Mouse (Mus musculus) megakaryocyte-erythroid progenitor cell, adult 5-6 weeks (primary cell): ENCODE data around the gene Slc30a3. TPM values are rescaled to one million over a fixed set of nuclear protein-coding genes. Genes with fewer than 3 reads are reported as not detected.
"Not testable (repeated sequence)": the region's sequence is repeated elsewhere in the genome, so short reads cannot be mapped to it uniquely, and the experiment has no call there.

Experiments
- ATAC-seq: replicated peaks from 2 replicates; pipeline ENCODE4 v1.8.0; 2016; ENCODE audit warnings: mild to moderate bottlenecking, inconsistent platforms; ENCODE audit not compliant: severe bottlenecking, poor library complexity, low FRiP score, low TSS enrichment
- total RNA-seq, 2 experiments: library from RNA; stranded (forward) in 1 of 2; stranded (reverse) in 1 of 2; fragments of 200-1000, 215-1000 nt in 1 of 2; fragments of >200 nt in 1 of 2; fragmentation: Nextera tagmentation in 1 of 2; gene quantifications; 2 replicates each; pipeline ENCODE4 v1.2.3; 2014 to 2017

Slc30a3 gene
- total RNA-seq, 2 experiments from 2014 or later, result not detected

DNA sequence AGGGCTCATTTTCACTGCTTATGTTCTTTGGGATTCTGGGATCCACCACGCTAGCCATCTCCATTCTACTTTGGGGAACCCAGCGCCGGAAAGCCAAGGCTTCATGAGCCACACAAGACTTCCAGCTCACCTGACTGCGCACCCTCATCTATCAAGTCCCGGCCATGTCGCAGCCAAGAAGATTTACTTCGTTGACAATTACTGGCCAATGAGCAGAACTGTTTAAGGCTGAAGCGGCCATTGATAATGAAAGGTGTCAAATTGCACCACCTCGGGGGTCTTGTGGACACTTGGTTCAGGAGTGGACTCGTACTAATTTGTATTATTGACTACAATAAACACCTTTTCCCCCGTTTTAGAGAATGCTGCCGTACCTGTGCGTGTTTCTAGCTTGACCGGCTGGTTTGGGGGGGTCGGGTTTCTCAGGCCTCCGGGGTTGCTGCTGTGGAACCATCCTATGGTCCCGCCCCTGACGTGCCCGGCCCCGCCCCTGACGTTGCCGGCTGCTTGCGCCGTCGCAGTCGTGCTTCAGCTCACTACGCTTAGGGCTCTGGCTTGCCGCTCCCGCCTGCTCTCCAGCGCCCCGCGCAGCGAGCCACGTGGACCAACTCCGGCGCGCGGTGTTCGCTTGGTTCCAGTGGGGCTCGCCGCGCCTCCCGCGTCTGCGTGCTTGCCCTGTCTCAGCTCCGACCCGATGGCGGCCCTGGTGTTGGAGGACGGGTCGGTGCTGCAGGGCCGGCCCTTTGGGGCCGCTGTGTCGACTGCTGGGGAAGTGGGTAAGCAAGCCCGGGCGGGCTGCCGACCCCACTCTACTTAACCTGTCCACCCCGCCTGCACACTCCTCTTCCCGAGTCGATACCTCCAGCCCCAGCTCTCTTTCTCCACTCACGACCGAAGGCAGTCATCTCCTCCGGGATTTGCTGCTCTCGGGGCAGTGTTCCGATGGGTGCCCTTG lies 53.5 kb downstream of the Slc30a3 start, which contains the start of gene Cad:
Cad (plus strand) TSS at position 520 of the 955 bp plus-strand sequence.
- ATAC-seq, result peak; percentile 95

DNA sequence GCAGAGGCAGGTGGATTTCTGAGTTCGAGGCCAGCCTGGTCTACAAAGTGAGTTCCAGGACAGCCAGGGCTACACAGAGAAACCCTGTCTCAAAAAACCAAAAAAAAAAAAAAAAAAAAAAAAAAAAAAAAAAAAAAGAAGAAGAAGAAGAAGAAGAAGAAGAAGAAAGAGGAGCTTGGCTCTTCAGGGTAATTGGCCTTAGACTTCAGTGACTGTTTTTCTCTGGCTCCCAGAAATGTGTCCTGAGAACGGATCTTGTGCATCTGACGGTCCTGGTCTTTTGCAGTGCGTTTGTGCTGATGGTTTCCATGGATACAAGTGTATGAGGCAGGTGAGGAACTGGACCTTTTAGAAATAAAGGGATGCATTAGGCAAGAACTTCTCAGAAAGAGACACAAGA lies 54.3 kb downstream of the Slc30a3 start:
- ATAC-seq, result not testable (repeated sequence)

DNA sequence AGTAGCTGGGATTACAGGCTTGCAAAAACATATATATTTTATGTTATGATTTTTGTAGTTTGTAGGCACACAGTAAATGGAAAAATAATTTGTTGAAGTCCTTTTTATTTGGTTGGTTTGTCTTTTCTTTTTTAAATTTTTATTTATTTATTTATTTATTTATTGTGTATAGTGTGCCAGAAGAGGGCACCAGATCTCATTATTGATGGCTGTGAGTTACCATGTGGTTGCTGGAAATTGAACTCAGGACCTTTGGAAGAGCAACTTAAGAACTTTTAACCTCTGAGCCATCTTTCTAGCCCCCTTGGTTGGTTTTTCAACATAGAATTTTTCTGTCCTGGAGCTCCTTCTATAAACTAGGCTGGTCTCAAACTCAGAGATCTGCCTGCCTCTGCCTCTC lies 57.6 kb downstream of the Slc30a3 start:
- ATAC-seq, result no peak

DNA sequence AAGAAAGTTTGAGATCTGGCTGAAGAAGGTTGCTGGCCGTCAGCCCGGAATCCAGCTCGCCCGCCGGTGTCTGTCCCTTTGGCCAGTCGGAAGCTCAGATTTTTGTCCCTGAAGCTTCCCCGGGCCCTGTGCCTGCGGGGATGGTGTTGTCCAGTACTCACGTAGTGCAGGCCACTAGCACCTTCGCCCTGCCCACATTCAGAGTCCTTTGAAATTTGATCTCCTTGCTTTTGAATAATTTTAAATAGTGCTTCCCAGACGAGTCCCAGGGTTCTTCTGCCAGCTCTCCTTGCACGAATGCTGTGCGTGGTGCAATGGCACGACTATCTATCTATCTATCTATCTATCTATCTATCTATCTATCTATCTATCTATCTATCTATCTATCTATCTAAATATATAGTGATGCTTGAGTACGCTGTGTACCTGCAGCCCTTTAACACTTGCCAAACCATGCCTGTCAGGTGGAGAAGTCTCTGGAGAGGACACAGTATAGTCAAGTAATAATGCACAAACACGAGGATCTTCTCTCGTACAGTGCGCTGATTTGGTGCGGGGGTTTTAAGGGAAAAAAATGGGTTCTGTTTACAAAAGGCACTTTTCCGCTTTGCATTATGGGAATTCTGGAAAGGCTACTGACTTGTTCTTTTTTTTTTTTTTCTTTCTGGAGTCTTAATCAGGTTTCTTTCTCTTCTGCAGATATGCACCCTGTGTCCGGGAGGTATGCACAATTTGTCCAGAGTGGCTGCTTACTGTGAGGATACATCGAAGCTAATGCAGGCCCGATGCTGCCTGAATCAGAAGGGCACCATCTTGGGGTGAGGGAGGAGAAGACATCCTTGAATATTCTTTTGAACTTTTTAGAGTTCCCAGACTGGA lies 59.0 kb downstream of the Slc30a3 start, which contains the start of gene Slc5a6:
Slc5a6 (minus strand) TSS at position 162 of the 879 bp plus-strand sequence.
- peak; percentile 25 for ATAC-seq

DNA sequence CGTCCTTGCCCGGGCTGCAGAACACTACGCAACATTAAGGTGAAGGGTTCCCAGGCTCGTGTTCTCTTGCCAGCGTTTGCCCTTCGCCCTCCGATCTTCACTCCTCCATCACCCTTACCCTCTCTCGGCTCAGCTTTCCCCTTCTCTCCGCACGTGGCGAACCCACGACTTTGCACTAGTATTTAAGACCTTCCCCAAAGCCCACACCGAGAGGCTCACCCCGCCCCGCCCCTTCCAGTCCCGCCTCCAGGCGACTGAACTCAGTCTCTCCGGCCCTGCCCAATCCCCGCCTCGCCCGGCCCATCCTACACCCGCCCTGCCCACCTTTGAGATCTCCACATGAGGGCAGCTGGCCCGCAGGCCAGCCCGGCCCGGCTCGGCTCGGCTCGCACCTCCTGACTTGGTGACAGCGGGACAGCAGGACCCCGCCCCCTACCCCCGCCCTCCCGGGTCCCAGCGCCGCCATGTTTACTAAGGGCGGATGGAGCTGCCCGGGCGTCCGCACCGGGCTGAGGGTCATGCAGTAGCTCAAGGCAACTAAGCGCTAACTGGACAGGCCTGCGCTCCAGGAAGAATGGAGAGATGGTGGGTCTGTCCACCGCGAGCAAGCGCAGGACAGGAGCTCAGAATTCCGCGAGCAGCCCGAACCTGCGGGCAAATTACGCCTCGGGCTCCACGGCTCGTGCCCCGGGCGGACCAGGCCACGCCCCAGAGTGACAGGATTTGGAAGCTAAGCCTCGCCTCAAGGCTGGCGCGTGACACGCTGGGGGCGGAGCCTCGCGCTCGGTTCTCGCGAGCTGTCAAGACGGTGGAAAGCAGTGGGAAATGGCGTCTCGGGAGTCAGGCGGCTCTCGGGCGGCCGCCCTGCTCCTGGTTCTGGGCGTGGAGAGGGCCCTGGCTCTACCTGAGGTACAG lies 59.9 kb downstream of the Slc30a3 start, which contains the start of gene Atraid:
Atraid (plus strand) TSS at position 465 of the 915 bp plus-strand sequence.
- peak; percentile 90 for ATAC-seq

DNA sequence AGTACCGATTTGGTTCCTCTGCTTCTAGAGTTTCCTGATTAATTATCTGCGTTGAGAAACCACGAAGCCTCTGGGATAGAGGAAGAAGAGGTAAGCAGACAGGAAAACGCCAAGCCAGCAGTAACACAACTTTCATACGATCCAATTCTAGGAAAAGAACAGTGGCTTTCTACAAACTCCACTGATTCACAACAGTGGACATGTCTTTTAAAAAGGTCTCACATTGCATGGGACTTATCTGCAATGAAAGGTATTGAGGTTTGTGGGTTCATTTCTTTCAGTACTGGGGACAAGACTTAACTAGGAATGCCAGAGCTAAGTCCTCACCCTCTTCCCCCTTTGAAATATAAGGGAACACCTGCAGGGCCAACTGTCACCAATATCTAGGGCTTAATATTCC lies 61.0 kb downstream of the Slc30a3 start:
- no peak for ATAC-seq

DNA sequence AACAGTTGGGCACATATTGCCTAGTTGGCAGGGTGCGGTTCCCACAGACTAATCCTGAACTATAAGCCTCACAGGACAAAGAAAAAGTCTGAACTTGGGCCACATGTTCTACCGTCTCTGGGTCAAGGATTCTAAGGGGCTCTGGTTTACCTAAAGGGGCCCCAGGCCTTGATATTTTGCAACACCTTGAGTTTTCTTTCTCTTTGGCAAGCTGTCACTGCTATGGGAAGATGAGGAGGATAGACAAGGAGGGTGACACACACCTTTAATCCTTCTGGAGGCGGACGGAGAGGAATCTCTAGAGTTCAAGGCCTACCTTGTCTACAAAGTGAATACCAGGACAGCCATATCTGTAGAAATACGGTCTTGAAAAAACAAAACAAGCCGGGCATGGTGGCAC lies 61.6 kb downstream of the Slc30a3 start:
- no peak for ATAC-seq

DNA sequence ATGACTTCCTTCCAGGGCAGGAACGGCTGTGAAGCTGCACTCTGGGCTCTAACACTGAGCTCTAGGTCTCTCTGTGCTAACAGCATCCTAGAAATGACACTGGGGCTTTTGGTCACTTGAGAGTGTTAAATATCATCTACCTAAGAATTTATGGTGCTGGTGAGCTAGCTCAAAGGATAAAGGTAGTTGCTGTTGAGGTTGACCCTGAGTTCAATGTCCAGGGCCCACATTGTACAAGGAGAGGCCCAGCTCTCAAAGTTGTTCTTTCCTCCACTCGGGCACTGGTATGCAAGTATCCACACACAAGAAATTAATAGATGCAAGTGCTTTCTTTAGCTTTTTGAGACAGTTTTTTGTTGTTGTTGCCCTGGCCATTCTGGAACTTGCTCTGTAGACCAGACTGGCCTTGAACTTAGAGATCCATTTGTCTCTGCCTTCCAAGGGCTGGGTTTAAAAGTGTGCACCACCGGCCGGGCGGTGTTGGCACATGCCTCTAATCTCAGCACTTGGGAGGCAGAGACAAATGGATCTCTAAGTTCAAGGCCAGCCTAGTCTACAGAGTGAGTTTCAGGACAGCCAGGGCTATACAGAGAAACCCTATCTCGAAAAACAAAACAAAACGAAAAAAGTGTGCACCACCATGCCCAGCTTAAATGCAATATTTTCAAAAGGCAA lies 69.7 kb downstream of the Slc30a3 start:
- ATAC-seq, result no peak

DNA sequence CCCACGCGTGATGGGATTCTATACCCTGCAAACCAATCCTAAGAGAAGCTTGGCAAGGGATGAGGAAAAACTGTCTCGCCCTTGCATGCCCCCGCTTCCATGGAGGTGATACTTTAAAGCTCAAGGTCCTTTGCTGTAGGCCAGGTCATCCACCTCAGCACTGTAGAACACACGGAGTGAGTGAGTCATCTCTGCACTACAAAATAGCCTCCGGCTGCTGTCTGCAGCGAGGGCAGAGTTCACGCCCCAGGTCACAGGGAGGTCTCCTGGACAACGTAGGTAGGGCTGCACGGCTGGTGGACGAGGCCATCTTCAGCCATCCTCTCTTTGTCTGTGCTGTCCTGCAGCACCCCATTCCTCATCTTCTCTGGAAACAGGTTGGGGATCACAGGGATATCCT lies 71.5 kb downstream of the Slc30a3 start:
- ATAC-seq, result not testable (repeated sequence)

Other genes starting within 250 kb of the Slc30a3 start
- 24.2 and 42.1 TPM in 2 replicates for gene Tmem214, start 240.2 kb downstream of the Slc30a3 start, total RNA-seq (2014; fragmentation: Nextera tagmentation)
- 14.1 and 18.1 TPM in 2 replicates for gene Tmem214, start 240.2 kb downstream of the Slc30a3 start, total RNA-seq (2017)
- gene Agbl5, start 219.5 kb downstream of the Slc30a3 start, total RNA-seq (2014; fragmentation: Nextera tagmentation), result 13.6 and 29.9 TPM in 2 replicates
- 12.1 and 23.3 TPM in 2 replicates for gene Agbl5, start 219.5 kb downstream of the Slc30a3 start, total RNA-seq (2017)
- gene Ost4, start 200.4 kb downstream of the Slc30a3 start, total RNA-seq (2014; fragmentation: Nextera tagmentation), result 270 and 300 TPM in 2 replicates
- gene Ost4, start 200.4 kb downstream of the Slc30a3 start, total RNA-seq (2017), result 278 and 305 TPM in 2 replicates
- 13.5 and 18.9 TPM in 2 replicates for gene Emilin1, start 194.8 kb downstream of the Slc30a3 start, total RNA-seq (2014; fragmentation: Nextera tagmentation)
- 5.7 and 10.3 TPM in 2 replicates for gene Emilin1, start 194.8 kb downstream of the Slc30a3 start, total RNA-seq (2017)
- gene Khk, start 186.8 kb downstream of the Slc30a3 start, total RNA-seq (2014; fragmentation: Nextera tagmentation), result 80.4 and 113 TPM in 2 replicates
- gene Khk, start 186.8 kb downstream of the Slc30a3 start, total RNA-seq (2017), result 64.4 and 90.0 TPM in 2 replicates
- gene Cgref1, start 162.6 kb downstream of the Slc30a3 start, total RNA-seq (2014; fragmentation: Nextera tagmentation), result 0.35 TPM in 1 of 2 replicates, not detected in the other
- 0.46 TPM in 1 of 2 replicates, not detected in the other for gene Cgref1, start 162.6 kb downstream of the Slc30a3 start, total RNA-seq (2017)
- 109 and 117 TPM in 2 replicates for gene Preb, start 147.9 kb downstream of the Slc30a3 start, total RNA-seq (2014; fragmentation: Nextera tagmentation)
- 28.0 and 39.1 TPM in 2 replicates for gene Preb, start 147.9 kb downstream of the Slc30a3 start, total RNA-seq (2017)
- gene Tcf23, start 139.6 kb downstream of the Slc30a3 start, total RNA-seq (2014; fragmentation: Nextera tagmentation), result not detected in 2 replicates
- gene Tcf23, start 139.6 kb downstream of the Slc30a3 start, total RNA-seq (2017), result not detected in 2 replicates
- 27.7 and 51.7 TPM in 2 replicates for gene Atraid, start 59.9 kb downstream of the Slc30a3 start, total RNA-seq (2014; fragmentation: Nextera tagmentation)
- 50.1 and 57.6 TPM in 2 replicates for gene Atraid, start 59.9 kb downstream of the Slc30a3 start, total RNA-seq (2017)
- 3.1 and 4.3 TPM in 2 replicates for gene Slc5a6, start 59.3 kb downstream of the Slc30a3 start, total RNA-seq (2014; fragmentation: Nextera tagmentation)
- 4.1 and 7.1 TPM in 2 replicates for gene Slc5a6, start 59.3 kb downstream of the Slc30a3 start, total RNA-seq (2017)
- 124 and 224 TPM in 2 replicates for gene Cad, start 53.5 kb downstream of the Slc30a3 start, total RNA-seq (2014; fragmentation: Nextera tagmentation)
- 39.7 and 65.0 TPM in 2 replicates for gene Cad, start 53.5 kb downstream of the Slc30a3 start, total RNA-seq (2017)
- gene Dnajc5g, start 2.0 kb downstream of the Slc30a3 start, total RNA-seq (2014; fragmentation: Nextera tagmentation), result not detected in 2 replicates
- not detected in 2 replicates for gene Dnajc5g, start 2.0 kb downstream of the Slc30a3 start, total RNA-seq (2017)
- not detected in 2 replicates for gene Trim54, start 8.5 kb upstream of the Slc30a3 start, total RNA-seq (2014; fragmentation: Nextera tagmentation)
- gene Trim54, start 8.5 kb upstream of the Slc30a3 start, total RNA-seq (2017), result not detected in 2 replicates
- gene Ucn, start 30.6 kb upstream of the Slc30a3 start, total RNA-seq (2014; fragmentation: Nextera tagmentation), result not detected in 2 replicates
- gene Ucn, start 30.6 kb upstream of the Slc30a3 start, total RNA-seq (2017), result not detected in 2 replicates
- 13.3 and 22.0 TPM in 2 replicates for gene Mpv17, start 46.0 kb upstream of the Slc30a3 start, total RNA-seq (2014; fragmentation: Nextera tagmentation)
- gene Mpv17, start 46.0 kb upstream of the Slc30a3 start, total RNA-seq (2017), result 30.0 and 40.1 TPM in 2 replicates
- gene Gm29609, start 71.7 kb upstream of the Slc30a3 start, total RNA-seq (2014; fragmentation: Nextera tagmentation), result 1.1 and 1.4 TPM in 2 replicates
- 1.3 TPM in 1 of 2 replicates, not detected in the other for gene Gm29609, start 71.7 kb upstream of the Slc30a3 start, total RNA-seq (2017)
- 112 and 159 TPM in 2 replicates for gene Gtf3c2, start 71.9 kb upstream of the Slc30a3 start, total RNA-seq (2014; fragmentation: Nextera tagmentation)
- 76.4 and 80.2 TPM in 2 replicates for gene Gtf3c2, start 71.9 kb upstream of the Slc30a3 start, total RNA-seq (2017)
- gene Snx17, start 85.0 kb upstream of the Slc30a3 start, total RNA-seq (2014; fragmentation: Nextera tagmentation), result 57.7 and 67.6 TPM in 2 replicates
- gene Snx17, start 85.0 kb upstream of the Slc30a3 start, total RNA-seq (2017), result 38.9 and 48.5 TPM in 2 replicates
- gene Eif2b4, start 85.2 kb upstream of the Slc30a3 start, total RNA-seq (2014; fragmentation: Nextera tagmentation), result 116 and 148 TPM in 2 replicates
- 40.0 and 59.0 TPM in 2 replicates for gene Eif2b4, start 85.2 kb upstream of the Slc30a3 start, total RNA-seq (2017)
- gene Zfp513, start 94.1 kb upstream of the Slc30a3 start, total RNA-seq (2014; fragmentation: Nextera tagmentation), result 5.3 and 5.5 TPM in 2 replicates
- gene Zfp513, start 94.1 kb upstream of the Slc30a3 start, total RNA-seq (2017), result 3.2 and 5.6 TPM in 2 replicates
- gene Ppm1g, start 112.5 kb upstream of the Slc30a3 start, total RNA-seq (2014; fragmentation: Nextera tagmentation), result 295 and 300 TPM in 2 replicates
- gene Ppm1g, start 112.5 kb upstream of the Slc30a3 start, total RNA-seq (2017), result 329 and 355 TPM in 2 replicates
- 43.4 and 51.1 TPM in 2 replicates for gene Nrbp1, start 132.6 kb upstream of the Slc30a3 start, total RNA-seq (2014; fragmentation: Nextera tagmentation)
- 64.9 and 75.5 TPM in 2 replicates for gene Nrbp1, start 132.6 kb upstream of the Slc30a3 start, total RNA-seq (2017)
- gene Gm9970, start 133.0 kb upstream of the Slc30a3 start, total RNA-seq (2014; fragmentation: Nextera tagmentation), result not detected in 2 replicates
- not detected in 2 replicates for gene Gm9970, start 133.0 kb upstream of the Slc30a3 start, total RNA-seq (2017)
- 0.72 and 7.6 TPM in 2 replicates for gene Krtcap3, start 143.5 kb upstream of the Slc30a3 start, total RNA-seq (2014; fragmentation: Nextera tagmentation)
- gene Krtcap3, start 143.5 kb upstream of the Slc30a3 start, total RNA-seq (2017), result 2.5 and 8.8 TPM in 2 replicates
- gene Ift172, start 182.9 kb upstream of the Slc30a3 start, total RNA-seq (2014; fragmentation: Nextera tagmentation), result 26.2 and 32.8 TPM in 2 replicates
- 10.7 and 18.0 TPM in 2 replicates for gene Ift172, start 182.9 kb upstream of the Slc30a3 start, total RNA-seq (2017)
- gene Fndc4, start 187.8 kb upstream of the Slc30a3 start, total RNA-seq (2014; fragmentation: Nextera tagmentation), result 0.31 TPM in 1 of 2 replicates, not detected in the other
- not detected in 2 replicates for gene Fndc4, start 187.8 kb upstream of the Slc30a3 start, total RNA-seq (2017)
- not detected in 2 replicates for gene Gckr, start 189.2 kb upstream of the Slc30a3 start, total RNA-seq (2014; fragmentation: Nextera tagmentation)
- gene Gckr, start 189.2 kb upstream of the Slc30a3 start, total RNA-seq (2017), result not detected in 2 replicates